Mouse (Mus musculus): ENCODE measurements around the gene Ppp2r5a. TPM values are rescaled to one million over a fixed set of nuclear protein-coding genes. Genes with fewer than 3 reads are reported as not detected.

Ppp2r5a gene
- polyA plus RNA-seq, 1 experiment from 2014 or later: 19.2 TPM

- Histone ChIP-seq H3K36me3 (ENCODE audit: control insufficient read depth, insufficient read depth, low read length) (no peaks in the 10 kb centered on the region), H3K9ac (ENCODE audit: low read length) (no peak overlapping the region), H3K27ac (ENCODE audit: low read depth, low read length) (no peak overlapping the region), H3K9me3 (ENCODE audit: control insufficient read depth, low read length) (no peaks in the 10 kb centered on the region), H3K4me1 (ENCODE audit: control insufficient read depth, insufficient read depth, low read length) (no peaks in the 10 kb centered on the region), H3K27me3 (ENCODE audit: control insufficient read depth, insufficient read depth, low read length) (no peaks in the 10 kb centered on the region), H3K4me3 (ENCODE audit: low read depth, low read length) (no peak overlapping the region), H3K4me2 (no peak overlapping the region)
- WGBS: 77% methylated on average over 6 of the region's 6 CpGs
- ATAC-seq (ENCODE audit: low FRiP score) (no peak), DNase-seq (ENCODE audit: low spot score, missing footprints) (no peak)
Observed at GRCm38 (mm10) chr1:191304216-191304615, 98.9 kb downstream of the Ppp2r5a start.

- WGBS: 74% methylated on average over 3 of the region's 3 CpGs
Observed at GRCm38 (mm10) chr1:191303736-191304135, 99.3 kb downstream of the Ppp2r5a start.

More at GRCm38 (mm10) chr1:191303736-191304135, 99.3 kb downstream of the Ppp2r5a start:
- Histone ChIP-seq H3K4me2 (no peak overlapping the region), H3K9ac (ENCODE audit: low read length) (no peak overlapping the region), H3K36me3 (ENCODE audit: control insufficient read depth, insufficient read depth, low read length) (no peaks in the 10 kb centered on the region), H3K4me1 (ENCODE audit: control insufficient read depth, insufficient read depth, low read length) (no peaks in the 10 kb centered on the region), H3K4me3 (ENCODE audit: low read depth, low read length) (no peak overlapping the region), H3K27ac (ENCODE audit: low read depth, low read length) (no peak overlapping the region), H3K9me3 (ENCODE audit: control insufficient read depth, low read length) (no peaks in the 10 kb centered on the region), H3K27me3 (ENCODE audit: control insufficient read depth, insufficient read depth, low read length) (no peaks in the 10 kb centered on the region)
- no peak for ATAC-seq (ENCODE audit: low FRiP score)
- no peak for DNase-seq (ENCODE audit: low spot score, missing footprints)

Other genes starting within 250 kb of the Ppp2r5a start
- not detected in 2 replicates for gene Fam71a, start 238.5 kb downstream of the Ppp2r5a start, polyA plus RNA-seq (2014; fragmentation: Nextera tagmentation; extraction: Ambion mirVana)
- 3.8 and 4.6 TPM in 2 replicates for gene Atf3, start 185.2 kb downstream of the Ppp2r5a start, polyA plus RNA-seq (2014; fragmentation: Nextera tagmentation; extraction: Ambion mirVana)
- gene Nenf, start 85.1 kb downstream of the Ppp2r5a start, polyA plus RNA-seq (2014; fragmentation: Nextera tagmentation; extraction: Ambion mirVana): 70.5 and 77.9 TPM in 2 replicates
- 38.5 and 39.1 TPM in 2 replicates for gene Tmem206, start 77.4 kb downstream of the Ppp2r5a start, polyA plus RNA-seq (2014; fragmentation: Nextera tagmentation; extraction: Ambion mirVana)
- gene Dtl, start 172.3 kb upstream of the Ppp2r5a start, polyA plus RNA-seq (2014; fragmentation: Nextera tagmentation; extraction: Ambion mirVana): 67.9 and 71.5 TPM in 2 replicates
- 54.4 and 55.2 TPM in 2 replicates for gene Ints7, start 172.4 kb upstream of the Ppp2r5a start, polyA plus RNA-seq (2014; fragmentation: Nextera tagmentation; extraction: Ambion mirVana)